Mouse (Mus musculus) G1E (cell line): ENCODE measurements around the gene Olfr875.

Source experiments
- CTCF ChIP-seq: IDR thresholded peaks from 2 replicates; pipeline ENCODE4 v1.5.1; 2012; ENCODE audit warnings: low read depth, low read length, inconsistent platforms, mixed read lengths
- GATA1 ChIP-seq: IDR thresholded peaks from 2 replicates; pipeline ENCODE4 v1.6.1; 2012; ENCODE audit warnings: borderline replicate concordance, low read length, inconsistent platforms, mixed read lengths

GRCm38 (mm10) chr9:37808456-37808855, 36.8 kb downstream of the Olfr875 start:
- TF ChIP-seq CTCF (no peak), GATA1 (no peak)
